Mouse (Mus musculus): ENCODE data around the gene Rbx1.

DNA sequence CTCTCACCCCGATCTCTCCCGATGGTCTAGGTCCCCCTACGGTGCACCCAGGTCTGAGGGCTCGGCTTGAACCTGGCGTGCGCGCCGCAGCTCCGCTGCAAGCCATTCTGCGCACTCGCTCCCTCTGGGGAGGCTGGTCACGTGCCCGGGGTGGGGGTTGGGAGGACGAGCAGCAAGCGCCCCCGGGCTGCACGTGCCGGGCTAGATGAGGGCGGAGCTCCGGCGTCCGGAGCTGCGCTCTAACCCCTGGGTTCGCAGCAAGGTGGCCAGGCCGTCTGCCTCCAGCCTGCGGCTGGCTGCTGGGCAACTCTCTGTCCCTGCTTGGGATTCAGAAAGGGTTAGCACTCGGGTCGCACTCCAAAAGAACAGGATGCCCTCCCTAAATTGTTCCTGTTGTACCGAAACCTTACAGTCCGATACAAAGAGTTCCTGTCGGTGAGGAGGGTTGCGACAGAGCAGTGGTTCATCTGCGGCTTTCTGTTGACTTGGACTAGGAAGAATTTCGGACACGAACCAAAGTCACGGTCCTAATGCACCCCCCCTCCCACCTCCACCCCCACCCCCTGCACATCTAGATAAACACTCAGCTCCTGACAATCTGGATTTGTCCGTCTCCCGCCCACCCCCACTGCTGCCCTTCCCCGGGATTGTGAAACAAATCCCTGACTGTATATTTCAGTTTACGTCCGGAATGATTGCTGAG is 57.2 kb downstream of the Rbx1 start:
- TF ChIP-seq CTCF (IDR thresholded peaks at IDR 0.05; ENCODE audit: low read depth, low read length), result 0 out of 2 replicates have a peak, but pooled peaks have one; percentile 2
- TF ChIP-seq POLR2A (IDR thresholded peaks at IDR 0.05; ENCODE audit: extremely low read depth, insufficient read depth, low read length), result peak; percentile 68

Data from liver, adult 2 months (tissue).